Mouse (Mus musculus): ENCODE data around the gene Loxl1. TPM values are rescaled to one million over a fixed set of nuclear protein-coding genes. Genes with fewer than 3 reads are reported as not detected.

Loxl1 gene
- polyA plus RNA-seq (2014; fragmentation: Nextera tagmentation; extraction: Ambion mirVana): 9.2 and 11.1 TPM in 2 replicates

- peak; percentile 38 for ATAC-seq
- Histone ChIP-seq H3K36me3 (ENCODE audit: control insufficient read depth, insufficient read depth, low read length) (no peaks in the 10 kb centered on the region), H3K27ac (ENCODE audit: low read depth, low read length) (peak within 1 kb of the TSS; percentile 52; the same call in 1 of the 2 replicates)
These were observed at the start of gene Loxl1 for GRCm38 (mm10) chr9:58312944-58313359. Loxl1 (minus strand) TSS chr9:58313186.

GRCm38 (mm10) chr9:58361956-58362355 lies 49.0 kb upstream of the Loxl1 start:
- DNase-seq (ENCODE audit: low spot score): no peak
- H3K4me2 ChIP-seq (ENCODE audit: low read length): no peak overlapping the region
- H3K27ac ChIP-seq (ENCODE audit: low read depth, low read length): no peak overlapping the region
- no peaks in the 10 kb centered on the region for H3K36me3 ChIP-seq (ENCODE audit: control insufficient read depth, insufficient read depth, low read length)
- no peaks in the 10 kb centered on the region for H3K27me3 ChIP-seq (replicated peaks; ENCODE audit: control insufficient read depth, insufficient read depth, low read length)
- no peak overlapping the region for H3K4me3 ChIP-seq (ENCODE audit: low read depth, low read length)
- H3K9ac ChIP-seq (ENCODE audit: low read length): no peak overlapping the region
- no peak for ATAC-seq
- 82% methylated on average over 7 of the region's 7 CpGs for WGBS
- H3K9me3 ChIP-seq (replicated peaks; ENCODE audit: control insufficient read depth, low read length): no peaks in the 10 kb centered on the region
- no peaks in the 10 kb centered on the region for H3K4me1 ChIP-seq (ENCODE audit: control insufficient read depth, insufficient read depth, low read length)

More at GRCm38 (mm10) chr9:58312944-58313359, at the start of gene Loxl1:
- under 1% methylated on average over 21 of the region's 21 CpGs for WGBS
- peak within 1 kb of the TSS; percentile 58 for H3K9ac ChIP-seq (ENCODE audit: low read length)
- H3K4me2 ChIP-seq (ENCODE audit: low read length): peak within 1 kb of the TSS; percentile 58
- H3K4me1 ChIP-seq (ENCODE audit: control insufficient read depth, insufficient read depth, low read length): peaks cover 38% of the 10 kb centered on the region
- peak within 1 kb of the TSS; percentile 35 for H3K4me3 ChIP-seq (ENCODE audit: low read depth, low read length)
- DNase-seq (ENCODE audit: low spot score): peak; percentile 82
- H3K27me3 ChIP-seq (replicated peaks; ENCODE audit: control insufficient read depth, insufficient read depth, low read length): peaks cover 24% of the 10 kb centered on the region
- no peaks in the 10 kb centered on the region for H3K9me3 ChIP-seq (replicated peaks; ENCODE audit: control insufficient read depth, low read length)

DNA sequence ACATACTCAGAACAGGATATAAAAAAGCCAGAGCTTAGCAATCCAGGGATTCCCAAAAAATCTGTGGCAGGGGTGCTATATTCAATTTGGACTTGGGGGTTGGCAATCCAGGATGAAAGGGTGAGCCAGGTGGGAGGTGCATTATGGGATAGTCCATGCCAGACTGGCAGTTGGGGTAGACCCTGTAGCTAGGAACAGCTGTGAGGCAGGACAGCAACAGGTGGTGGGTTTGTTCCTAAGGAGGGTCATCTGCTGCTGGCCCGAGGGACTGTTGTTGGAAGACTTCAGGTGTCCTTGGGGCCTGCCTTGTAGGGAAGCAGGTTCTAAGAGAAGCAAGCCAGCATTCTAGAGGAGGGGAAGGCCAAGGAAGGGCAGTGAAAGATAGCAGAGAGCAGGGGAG lies 48.4 kb upstream of the Loxl1 start:
- Histone ChIP-seq H3K9me3 (replicated peaks; ENCODE audit: control insufficient read depth, low read length) (no peaks in the 10 kb centered on the region), H3K27me3 (replicated peaks; ENCODE audit: control insufficient read depth, insufficient read depth, low read length) (no peaks in the 10 kb centered on the region), H3K36me3 (ENCODE audit: control insufficient read depth, insufficient read depth, low read length) (no peaks in the 10 kb centered on the region), H3K4me3 (ENCODE audit: low read depth, low read length) (no peak overlapping the region), H3K4me2 (ENCODE audit: low read length) (no peak overlapping the region), H3K9ac (ENCODE audit: low read length) (no peak overlapping the region), H3K27ac (ENCODE audit: low read depth, low read length) (no peak overlapping the region), H3K4me1 (ENCODE audit: control insufficient read depth, insufficient read depth, low read length) (peaks cover under 1% of the 10 kb centered on the region)
- ATAC-seq (no peak), DNase-seq (ENCODE audit: low spot score) (no peak)
- WGBS: 100% methylated on average over 1 of the region's 1 CpGs

GRCm38 (mm10) chr9:58355262-58356050 lies 42.5 kb upstream of the Loxl1 start:
- Histone ChIP-seq H3K27me3 (replicated peaks; ENCODE audit: control insufficient read depth, insufficient read depth, low read length) (no peaks in the 10 kb centered on the region), H3K4me3 (ENCODE audit: low read depth, low read length) (no peak overlapping the region), H3K4me2 (ENCODE audit: low read length) (0 out of 2 replicates have a peak overlapping the region, but pooled peaks have one; percentile 0), H3K4me1 (ENCODE audit: control insufficient read depth, insufficient read depth, low read length) (peaks cover 18% of the 10 kb centered on the region), H3K36me3 (ENCODE audit: control insufficient read depth, insufficient read depth, low read length) (no peaks in the 10 kb centered on the region), H3K9ac (ENCODE audit: low read length) (no peak overlapping the region), H3K27ac (ENCODE audit: low read depth, low read length) (peak overlapping the region; percentile 66), H3K9me3 (replicated peaks; ENCODE audit: control insufficient read depth, low read length) (no peaks in the 10 kb centered on the region)
- DNase-seq (ENCODE audit: low spot score): peak; percentile 76
- ATAC-seq: peak; percentile 90
- 7% methylated on average over 6 of the region's 6 CpGs for WGBS

- Histone ChIP-seq H3K4me3 (ENCODE audit: low read depth, low read length) (no peak overlapping the region), H3K27me3 (replicated peaks; ENCODE audit: control insufficient read depth, insufficient read depth, low read length) (no peaks in the 10 kb centered on the region), H3K27ac (ENCODE audit: low read depth, low read length) (peak overlapping the region; percentile 64), H3K4me1 (ENCODE audit: control insufficient read depth, insufficient read depth, low read length) (peaks cover 18% of the 10 kb centered on the region), H3K36me3 (ENCODE audit: control insufficient read depth, insufficient read depth, low read length) (no peaks in the 10 kb centered on the region), H3K4me2 (ENCODE audit: low read length) (no peak overlapping the region), H3K9me3 (replicated peaks; ENCODE audit: control insufficient read depth, low read length) (no peaks in the 10 kb centered on the region), H3K9ac (ENCODE audit: low read length) (no peak overlapping the region)
- 84% methylated on average over 6 of the region's 6 CpGs for WGBS
- DNase-seq (ENCODE audit: low spot score): no peak
- no peak for ATAC-seq
These were observed 41.7 kb upstream of the Loxl1 start for GRCm38 (mm10) chr9:58354701-58355100.

GRCm38 (mm10) chr9:58353224-58353623 lies 40.2 kb upstream of the Loxl1 start:
- DNase-seq (ENCODE audit: low spot score): no peak
- H3K36me3 ChIP-seq (ENCODE audit: control insufficient read depth, insufficient read depth, low read length): no peaks in the 10 kb centered on the region
- 92% methylated on average over 6 of the region's 6 CpGs for WGBS

DNA sequence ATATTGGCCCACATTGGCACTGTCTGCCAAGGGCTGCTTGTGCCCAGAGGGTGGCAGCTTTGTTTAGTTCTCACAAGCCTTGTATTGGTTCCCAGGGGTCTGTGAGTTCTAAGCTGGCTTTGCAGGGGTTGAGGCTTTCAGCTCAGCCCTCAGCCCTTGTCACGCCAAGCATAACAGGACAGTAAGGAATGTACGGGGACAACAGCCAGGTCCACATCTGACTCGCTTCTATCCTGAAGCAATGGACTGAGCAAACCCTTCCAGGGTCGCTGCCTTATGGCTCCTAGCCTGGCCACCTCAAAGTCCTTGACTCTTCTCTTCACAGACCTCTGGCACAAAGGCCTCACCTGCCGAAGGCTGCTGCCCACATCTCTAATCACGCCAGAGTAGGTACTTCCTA lies 34.8 kb upstream of the Loxl1 start:
- ATAC-seq: no peak
- Histone ChIP-seq H3K9me3 (replicated peaks; ENCODE audit: control insufficient read depth, low read length) (no peaks in the 10 kb centered on the region), H3K36me3 (ENCODE audit: control insufficient read depth, insufficient read depth, low read length) (no peaks in the 10 kb centered on the region)

More at GRCm38 (mm10) chr9:58353224-58353623, 40.2 kb upstream of the Loxl1 start:
- Histone ChIP-seq H3K9me3 (replicated peaks; ENCODE audit: control insufficient read depth, low read length) (no peaks in the 10 kb centered on the region), H3K4me1 (ENCODE audit: control insufficient read depth, insufficient read depth, low read length) (peaks cover 18% of the 10 kb centered on the region), H3K27me3 (replicated peaks; ENCODE audit: control insufficient read depth, insufficient read depth, low read length) (no peaks in the 10 kb centered on the region), H3K9ac (ENCODE audit: low read length) (no peak overlapping the region), H3K4me2 (ENCODE audit: low read length) (no peak overlapping the region), H3K4me3 (ENCODE audit: low read depth, low read length) (no peak overlapping the region), H3K27ac (ENCODE audit: low read depth, low read length) (no peak overlapping the region)
- ATAC-seq: no peak

DNA sequence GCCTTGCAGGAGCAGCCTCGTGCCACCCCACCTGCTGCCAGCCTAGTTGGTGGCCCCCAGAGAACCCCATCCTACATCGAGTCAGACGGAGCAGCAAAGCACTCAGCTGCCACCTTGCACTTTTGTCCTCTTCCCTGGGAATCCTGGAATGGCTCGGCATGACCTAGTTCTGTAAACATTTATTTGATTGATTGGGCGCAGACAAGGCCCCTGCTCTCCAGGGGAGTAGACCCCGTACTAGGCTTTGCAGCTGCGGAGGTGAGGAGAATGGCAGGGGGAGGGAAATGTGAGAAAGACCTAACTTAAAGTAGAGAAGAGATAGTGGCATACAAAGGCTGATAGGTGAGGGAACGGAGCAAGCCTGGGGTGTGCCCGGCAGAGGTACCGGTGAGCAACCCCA lies 33.5 kb upstream of the Loxl1 start:
- 58% methylated on average over 10 of the region's 10 CpGs for WGBS
- Histone ChIP-seq H3K36me3 (ENCODE audit: control insufficient read depth, insufficient read depth, low read length) (no peaks in the 10 kb centered on the region), H3K4me2 (ENCODE audit: low read length) (no peak overlapping the region), H3K27ac (ENCODE audit: low read depth, low read length) (no peak overlapping the region), H3K9me3 (replicated peaks; ENCODE audit: control insufficient read depth, low read length) (no peaks in the 10 kb centered on the region), H3K9ac (ENCODE audit: low read length) (no peak overlapping the region), H3K4me1 (ENCODE audit: control insufficient read depth, insufficient read depth, low read length) (no peaks in the 10 kb centered on the region), H3K4me3 (ENCODE audit: low read depth, low read length) (no peak overlapping the region), H3K27me3 (replicated peaks; ENCODE audit: control insufficient read depth, insufficient read depth, low read length) (no peaks in the 10 kb centered on the region)
- DNase-seq (ENCODE audit: low spot score): no peak
- ATAC-seq: no peak

More for the DNA sequence above, 34.8 kb upstream of the Loxl1 start:
- H3K27ac ChIP-seq (ENCODE audit: low read depth, low read length): no peak overlapping the region
- DNase-seq (ENCODE audit: low spot score): no peak
- no peak overlapping the region for H3K4me2 ChIP-seq (ENCODE audit: low read length)
- H3K4me3 ChIP-seq (ENCODE audit: low read depth, low read length): no peak overlapping the region
- H3K4me1 ChIP-seq (ENCODE audit: control insufficient read depth, insufficient read depth, low read length): no peaks in the 10 kb centered on the region
- 84% methylated on average over 6 of the region's 6 CpGs for WGBS
- no peak overlapping the region for H3K9ac ChIP-seq (ENCODE audit: low read length)
- no peaks in the 10 kb centered on the region for H3K27me3 ChIP-seq (replicated peaks; ENCODE audit: control insufficient read depth, insufficient read depth, low read length)

GRCm38 (mm10) chr9:58345963-58346362 lies 33.0 kb upstream of the Loxl1 start:
- no peak for ATAC-seq
- no peaks in the 10 kb centered on the region for H3K9me3 ChIP-seq (replicated peaks; ENCODE audit: control insufficient read depth, low read length)
- H3K27me3 ChIP-seq (replicated peaks; ENCODE audit: control insufficient read depth, insufficient read depth, low read length): no peaks in the 10 kb centered on the region
- H3K27ac ChIP-seq (ENCODE audit: low read depth, low read length): no peak overlapping the region
- no peak overlapping the region for H3K9ac ChIP-seq (ENCODE audit: low read length)
- no peak overlapping the region for H3K4me3 ChIP-seq (ENCODE audit: low read depth, low read length)
- DNase-seq (ENCODE audit: low spot score): no peak
- no peaks in the 10 kb centered on the region for H3K4me1 ChIP-seq (ENCODE audit: control insufficient read depth, insufficient read depth, low read length)
- 71% methylated on average over 7 of the region's 7 CpGs for WGBS
- no peak overlapping the region for H3K4me2 ChIP-seq (ENCODE audit: low read length)
- no peaks in the 10 kb centered on the region for H3K36me3 ChIP-seq (ENCODE audit: control insufficient read depth, insufficient read depth, low read length)

All from forebrain, embryonic 14.5 days (tissue).